Mouse (Mus musculus) heart, adult 2 months (tissue): ENCODE measurements at regions not wholly inside any gene's neighbourhood (a gene's known extent, or its start where the extent isn't known, plus 50 kb on each side); places are given as distances from the start of the nearest gene placed in this dataset.

ENCODE experiments used
- DNase-seq, 2 experiments: peaks; one replicate each; pipeline ENCODE4 v3.0.0; 2021
- H3K27ac ChIP-seq: fragments of 200-600 bp; 2 replicates; pipeline ENCODE4 v1.8.1; 2022
- H3K27me3 ChIP-seq: fragments of 200-500 bp; 2 replicates; pipeline ENCODE4 v1.6.1; 2012; ENCODE audit warnings: mild to moderate bottlenecking, low read length, inconsistent platforms, mixed read lengths; ENCODE audit not compliant: control insufficient read depth, insufficient read depth
- H3K36me3 ChIP-seq: fragments of 200-500 bp; 2 replicates; pipeline ENCODE4 v1.6.1; 2012; ENCODE audit warnings: low read length, inconsistent platforms; ENCODE audit not compliant: control insufficient read depth, insufficient read depth
- H3K4me1 ChIP-seq: fragments of 200-500 bp; 2 replicates; pipeline ENCODE4 v1.6.1; 2011; ENCODE audit warnings: low read length; ENCODE audit not compliant: control insufficient read depth, insufficient read depth
- H3K4me3 ChIP-seq: fragments of 200-600 bp; 2 replicates; pipeline ENCODE4 v1.8.1; 2022
- H3K79me2 ChIP-seq: fragments of 200-500 bp; replicated peaks from 2 replicates; pipeline ENCODE4 v1.6.1; 2012; ENCODE audit warnings: mild to moderate bottlenecking, inconsistent platforms, low read length, moderate library complexity, mixed read lengths; ENCODE audit not compliant: control insufficient read depth, insufficient read depth
- H3K9ac ChIP-seq: fragments of 200-500 bp; 2 replicates; pipeline ENCODE4 v1.6.1; 2012; ENCODE audit warnings: low read depth, mild to moderate bottlenecking, control low read depth, inconsistent platforms, low read length, mixed read lengths
- CTCF ChIP-seq: fragments of 200-600 bp; IDR thresholded peaks from 2 replicates; pipeline ENCODE4 v1.8.1; 2022; ENCODE audit warnings: antibody characterized with exemption, mild to moderate bottlenecking, moderate library complexity
- EP300 ChIP-seq: fragments of 200-500 bp; IDR thresholded peaks from 2 replicates; pipeline ENCODE4 v1.6.1; 2011; ENCODE audit warnings: low read depth, low read length, control low read depth; ENCODE audit not compliant: insufficient read depth
- POLR2A ChIP-seq: fragments of 200-500 bp; IDR thresholded peaks from 2 replicates; pipeline ENCODE4 v1.6.1; 2011; ENCODE audit warnings: mild to moderate bottlenecking, low read depth, low read length, control low read depth; ENCODE audit not compliant: insufficient read depth
- WGBS: fragments of 180-500 bp; shearing (Covaris S2); methylation state at CpG from one replicate; pipeline ENCODE4 v1.1.7; 2018; 5-methylcytosine and 5-hydroxymethylcytosine counted together
- intact Hi-C: fragments of 180-260 bp; cut with DNase I; formaldehyde crosslinking; loops from one replicate; pipeline ENCODE4 v1.15.1; 2025

GRCm38 (mm10) chr6:39283761-39284415 lies 77.3 kb upstream of the Kdm7a start:
- H3K36me3 ChIP-seq = no peaks in the 10 kb centered on the region; the same call in 1 of the 2 replicates
- H3K9ac ChIP-seq = no peak overlapping the region
- 54% methylated on average over 9 of the region's 9 CpGs for WGBS
- peaks cover 8% of the 10 kb centered on the region for H3K4me1 ChIP-seq
- TF ChIP-seq EP300 (no peak), CTCF (no peak), POLR2A (no peak)
- no peaks in the 10 kb centered on the region for H3K79me2 ChIP-seq
- H3K27me3 ChIP-seq = no peaks in the 10 kb centered on the region
- no peak overlapping the region for H3K4me3 ChIP-seq
- intact Hi-C loops = no loop called here
- peak overlapping the region; percentile 23 for H3K27ac ChIP-seq
- no peak for DNase-seq

- Histone ChIP-seq H3K27ac (no peak overlapping the region), H3K36me3 (no peaks in the 10 kb centered on the region), H3K27me3 (no peaks in the 10 kb centered on the region), H3K4me1 (no peaks in the 10 kb centered on the region; the same call in 1 of the 2 replicates), H3K9ac (no peak overlapping the region), H3K79me2 (no peaks in the 10 kb centered on the region), H3K4me3 (no peak overlapping the region)
- WGBS = 76% methylated on average over 6 of the region's 6 CpGs
- intact Hi-C loops = no loop called here
- DNase-seq = peak in 1 of 2 experiments; percentile 45
- TF ChIP-seq POLR2A (no peak), EP300 (no peak), CTCF (no peak)
These were observed 71.7 kb upstream of the Kdm7a start for GRCm38 (mm10) chr6:39278317-39278716.

- TF ChIP-seq POLR2A (no peak), EP300 (no peak), CTCF (no peak)
- 71% methylated on average over 12 of the region's 12 CpGs for WGBS
- Histone ChIP-seq H3K4me1 (no peaks in the 10 kb centered on the region; the same call in 1 of the 2 replicates), H3K36me3 (no peaks in the 10 kb centered on the region), H3K27me3 (no peaks in the 10 kb centered on the region), H3K9ac (no peak overlapping the region), H3K79me2 (no peaks in the 10 kb centered on the region), H3K4me3 (no peak overlapping the region), H3K27ac (no peak overlapping the region)
- peak in 1 of 2 experiments; percentile 47 for DNase-seq
- intact Hi-C loops = no loop called here
These were observed 68.3 kb upstream of the Kdm7a start for GRCm38 (mm10) chr6:39274774-39275502.

DNA sequence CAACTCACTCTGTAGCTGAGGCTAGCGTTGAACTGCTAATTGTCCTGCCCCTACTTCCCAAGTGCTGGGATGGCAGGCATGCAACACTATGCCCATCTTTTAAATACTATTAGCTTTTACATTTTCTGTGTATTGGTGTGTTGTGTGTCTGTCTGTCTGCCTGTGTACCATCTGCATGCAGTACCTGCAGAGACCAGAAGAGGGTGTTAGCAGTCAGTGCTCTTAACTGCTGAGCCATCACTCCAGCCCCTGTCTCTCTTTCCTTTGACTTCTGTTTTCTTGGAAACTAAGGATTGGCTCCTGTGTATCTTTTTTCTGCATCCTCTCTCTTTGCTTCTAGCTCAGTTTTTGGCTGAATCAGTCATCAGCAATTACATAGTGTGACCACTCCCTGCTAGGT lies 66.8 kb upstream of the Kdm7a start:
- Histone ChIP-seq H3K9ac (no peak overlapping the region), H3K4me1 (no peaks in the 10 kb centered on the region; the same call in 1 of the 2 replicates), H3K4me3 (no peak overlapping the region), H3K27me3 (no peaks in the 10 kb centered on the region), H3K79me2 (no peaks in the 10 kb centered on the region), H3K27ac (no peak overlapping the region), H3K36me3 (no peaks in the 10 kb centered on the region)
- WGBS = 87% methylated on average over 1 of the region's 1 CpGs
- TF ChIP-seq EP300 (no peak), CTCF (peak; percentile 49)
- intact Hi-C loops = no loop called here
- DNase-seq = no peak

DNA sequence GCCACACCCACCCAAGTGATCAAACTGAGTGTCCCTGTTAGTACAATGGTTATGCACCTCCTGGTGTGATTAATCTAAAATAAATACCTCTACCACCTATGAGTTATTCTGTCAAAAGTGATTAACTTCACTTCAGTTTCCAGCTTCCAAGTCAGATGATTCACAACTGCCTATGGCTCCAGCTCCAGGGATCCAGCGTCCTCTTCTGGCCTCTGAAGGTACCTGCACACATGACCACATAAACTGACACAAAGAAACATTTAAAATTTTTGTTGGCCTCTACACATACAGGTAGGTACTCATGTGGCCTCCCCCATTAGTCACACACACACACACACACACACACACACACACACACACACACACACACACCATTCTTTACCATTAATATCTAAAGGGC lies 63.9 kb upstream of the Kdm7a start:
- DNase-seq = no peak
- Histone ChIP-seq H3K4me1 (peaks cover 1% of the 10 kb centered on the region), H3K79me2 (no peaks in the 10 kb centered on the region), H3K27ac (no peak overlapping the region), H3K9ac (no peak overlapping the region), H3K4me3 (no peak overlapping the region), H3K27me3 (no peaks in the 10 kb centered on the region), H3K36me3 (no peaks in the 10 kb centered on the region)
- WGBS = 83% methylated on average over 1 of the region's 1 CpGs
- TF ChIP-seq POLR2A = no peak
- TF ChIP-seq CTCF = no peak
- no peak for TF ChIP-seq EP300
- intact Hi-C loops = no loop called here

GRCm38 (mm10) chr6:39269706-39270105 lies 63.1 kb upstream of the Kdm7a start:
- H3K9ac ChIP-seq = no peak overlapping the region

More at GRCm38 (mm10) chr6:39269706-39270105, 63.1 kb upstream of the Kdm7a start:
- Histone ChIP-seq H3K27ac (no peak overlapping the region), H3K4me3 (no peak overlapping the region), H3K36me3 (no peaks in the 10 kb centered on the region), H3K79me2 (no peaks in the 10 kb centered on the region), H3K27me3 (no peaks in the 10 kb centered on the region), H3K4me1 (peaks cover 5% of the 10 kb centered on the region)
- TF ChIP-seq CTCF = no peak
- 69% methylated on average over 5 of the region's 5 CpGs for WGBS
- no peak for DNase-seq
- intact Hi-C loops = no loop called here
